Mouse (Mus musculus): ENCODE measurements around the gene Ccdc77.
"Not testable (repeated sequence)": the region's sequence is repeated elsewhere in the genome, so short reads cannot be mapped to it uniquely, and the experiment has no call there.

The Ccdc77 gene

DNA sequence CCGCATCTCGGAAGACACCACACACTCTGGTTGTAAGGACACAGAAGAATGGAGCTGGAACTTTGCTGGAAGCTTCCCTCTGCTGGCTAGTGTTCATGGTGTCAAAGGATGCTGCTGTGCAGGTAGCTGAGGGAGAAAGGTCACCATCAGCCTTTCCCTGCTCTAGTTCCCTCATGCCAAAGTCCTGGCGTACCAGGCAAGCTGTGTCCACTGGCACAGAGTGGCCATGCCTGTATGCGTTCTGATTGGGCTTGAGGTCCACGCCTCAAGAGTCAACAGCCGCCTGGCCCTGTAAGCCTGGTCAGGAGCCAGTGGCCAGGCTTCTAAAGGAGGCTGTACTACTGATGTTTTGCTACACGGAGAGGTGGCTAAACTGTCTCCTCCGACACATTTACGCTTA lies 54.8 kb downstream of the Ccdc77 start:
- DNase-seq = no peak

DNA sequence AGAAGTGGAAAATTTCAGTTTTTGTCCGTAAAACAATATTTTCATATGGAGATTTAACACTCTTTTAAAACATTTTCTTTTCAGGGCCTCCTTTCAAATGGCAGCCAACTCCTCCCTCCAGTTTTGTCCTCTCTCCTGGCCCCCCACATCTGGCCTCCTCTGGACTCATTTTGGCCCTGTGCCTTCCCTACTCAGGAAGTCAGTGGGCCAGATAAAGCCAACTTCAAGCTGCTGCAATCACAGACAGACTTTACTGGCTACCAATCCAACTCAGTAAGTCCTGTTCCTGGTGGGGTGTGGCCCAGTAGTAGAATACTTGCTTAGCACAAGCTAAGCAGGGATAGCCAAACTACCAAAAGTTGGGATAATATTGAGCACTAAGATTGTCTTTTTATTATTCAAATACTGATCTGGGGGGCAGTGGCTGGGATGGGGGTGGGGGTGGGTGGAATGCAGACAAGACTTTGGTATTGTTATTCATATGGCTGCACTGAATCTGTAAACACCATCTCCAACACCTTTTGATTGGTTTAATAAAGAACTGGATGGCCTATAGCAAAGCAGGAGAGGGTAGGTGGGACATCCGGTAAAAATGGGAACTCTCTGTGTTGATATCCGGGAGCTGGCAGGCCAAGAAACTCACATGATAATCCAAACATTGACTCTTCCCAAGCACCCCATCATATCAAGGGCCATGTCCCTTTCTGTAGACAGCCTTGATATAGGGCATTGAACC lies 57.1 kb downstream of the Ccdc77 start:
- DNase-seq = no peak

GRCm38 (mm10) chr6:120302755-120303316 lies 61.3 kb downstream of the Ccdc77 start:
- DNase-seq = no peak

DNA sequence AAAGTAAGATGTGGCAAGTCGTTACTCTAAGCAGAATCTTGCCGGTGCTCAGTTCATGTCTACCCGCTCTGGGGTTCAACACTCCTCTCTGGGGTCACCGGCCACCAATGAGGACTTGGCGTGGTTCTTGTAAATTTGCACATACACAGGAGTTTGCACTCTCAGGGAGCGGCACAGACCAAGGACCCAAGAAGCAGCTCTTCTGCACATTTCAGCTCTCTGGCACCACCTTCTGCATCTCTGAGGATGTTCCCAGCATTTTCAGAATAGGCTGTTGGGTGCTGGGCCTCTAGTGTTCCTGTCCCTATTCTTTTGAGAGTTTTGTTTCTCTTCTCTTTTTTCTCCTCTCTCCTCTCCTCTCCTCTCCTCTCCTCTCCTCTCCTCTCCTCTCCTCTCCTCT lies 63.0 kb downstream of the Ccdc77 start:
- DNase-seq = peak; percentile 44

- DNase-seq = not testable (repeated sequence)
Measured at GRCm38 (mm10) chr6:120296589-120296988, 67.6 kb downstream of the Ccdc77 start.

GRCm38 (mm10) chr6:120294785-120295133 lies 69.4 kb downstream of the Ccdc77 start:
- peak; percentile 40 for DNase-seq

- DNase-seq = peak; percentile 52
Measured at GRCm38 (mm10) chr6:120294056-120294784, 70.0 kb downstream of the Ccdc77 start, which contains the start of the genes D330020A13Rik and B4galnt3. TSS of gene D330020A13Rik (plus strand) at chr6:120294364. TSS of gene B4galnt3 (minus strand) at chr6:120294559.

- no peak for DNase-seq
Measured at GRCm38 (mm10) chr6:120291396-120292009, 72.7 kb downstream of the Ccdc77 start.

- DNase-seq = no peak
Measured at GRCm38 (mm10) chr6:120289430-120289829, 74.7 kb downstream of the Ccdc77 start.

DNA sequence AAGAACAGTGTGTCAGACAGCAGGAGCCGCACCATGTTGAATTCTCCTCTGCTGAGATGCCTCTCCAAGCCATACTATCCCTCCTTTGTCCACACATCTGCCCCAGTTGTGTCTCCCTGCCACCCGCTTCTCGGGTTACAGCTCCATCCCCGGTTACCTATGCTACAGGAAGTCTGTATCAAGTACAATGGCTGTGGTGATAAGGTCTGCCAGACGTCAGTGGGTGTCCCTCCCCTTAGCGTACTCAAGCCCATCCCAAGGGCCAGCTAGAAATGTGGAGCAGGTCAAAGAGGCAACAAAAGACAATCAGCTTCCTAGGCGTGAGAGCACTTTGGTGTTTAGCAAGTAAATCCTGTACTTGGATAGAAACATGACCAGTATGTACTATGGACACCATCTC lies 75.6 kb downstream of the Ccdc77 start:
- no peak for DNase-seq

DNA sequence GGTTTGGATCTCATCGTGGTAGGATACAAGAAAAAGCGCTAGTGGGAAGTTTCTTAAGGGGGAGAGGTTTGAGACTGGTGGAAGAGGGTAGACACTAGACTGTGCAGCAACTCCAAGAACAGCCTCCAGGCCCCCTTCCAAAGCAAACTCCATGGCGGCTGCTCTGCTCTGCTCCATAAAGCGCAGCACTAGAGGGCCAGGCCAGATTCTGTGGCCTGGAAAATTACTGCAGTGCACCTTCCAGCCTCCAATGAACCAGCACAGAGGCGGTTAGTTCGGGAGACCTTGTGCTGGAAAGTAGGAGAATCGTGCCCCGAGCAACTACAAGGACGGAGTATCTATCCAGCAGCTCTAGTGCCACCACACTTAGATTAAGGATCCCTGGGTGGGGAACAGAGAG lies 76.9 kb downstream of the Ccdc77 start:
- no peak for DNase-seq

DNA sequence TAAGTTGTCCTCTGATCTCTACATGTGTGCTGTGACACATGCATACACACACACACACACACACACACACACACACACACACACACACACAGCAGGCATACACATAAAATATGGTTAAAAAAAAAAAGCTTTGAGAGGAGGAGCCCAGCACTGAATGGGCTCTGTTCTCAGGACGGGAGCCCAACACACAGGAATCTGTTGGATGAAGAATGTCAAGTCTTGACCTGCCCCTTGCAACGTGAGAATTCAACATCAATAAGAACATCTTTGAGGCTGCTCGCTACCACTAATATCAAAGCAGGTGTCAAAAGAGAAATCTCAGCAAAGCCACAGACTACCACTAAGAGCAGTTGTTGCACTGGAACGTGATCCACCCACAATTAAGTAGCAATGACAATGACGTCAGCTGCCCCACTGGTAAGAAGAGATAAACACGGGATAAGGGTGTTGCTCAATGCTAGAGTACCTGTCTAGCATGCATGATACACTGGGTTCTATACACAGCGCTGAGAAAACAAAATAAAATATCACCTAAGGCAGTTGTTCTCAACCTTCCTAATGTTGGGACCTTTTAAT lies 87.2 kb downstream of the Ccdc77 start:
- DNase-seq = no peak

DNA sequence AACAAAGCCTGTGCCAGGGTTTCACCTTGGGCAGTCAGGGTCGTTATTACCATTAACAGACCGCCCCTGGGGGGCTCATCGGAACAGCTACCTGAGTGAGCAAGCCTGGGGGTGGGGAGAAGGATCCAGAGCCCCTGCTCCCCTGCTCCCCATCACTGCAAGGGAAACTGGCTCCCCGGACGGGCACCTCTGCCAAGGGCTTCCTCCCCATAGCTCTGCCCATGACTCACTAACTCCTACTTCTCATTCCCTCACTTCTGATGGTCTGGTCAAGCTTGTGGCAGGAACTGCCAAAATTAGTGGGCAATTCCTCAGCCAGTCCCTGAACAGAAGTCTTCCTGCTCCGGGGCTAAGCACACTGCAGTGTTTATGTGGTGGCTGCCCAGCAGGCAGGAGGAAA lies 88.9 kb downstream of the Ccdc77 start:
- DNase-seq = no peak

DNA sequence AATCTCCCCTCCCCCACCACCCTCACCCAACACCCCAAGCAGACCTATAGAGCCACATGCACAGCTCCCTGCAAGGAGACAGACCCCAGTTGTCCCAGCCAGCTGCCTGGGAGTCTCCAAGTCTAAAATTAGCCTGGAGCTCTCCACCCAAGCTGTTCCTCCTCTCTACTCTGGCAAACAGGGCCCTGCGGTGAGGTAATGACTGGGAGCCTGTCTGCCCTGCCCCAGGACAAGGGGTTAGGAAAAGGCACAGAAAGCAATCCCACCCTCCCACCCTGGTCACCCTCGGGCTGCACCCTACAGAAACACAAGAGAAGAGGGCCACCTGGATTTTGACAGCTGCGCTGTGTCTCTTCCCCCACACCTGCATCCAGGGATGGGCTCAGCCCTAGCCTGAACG lies 89.3 kb downstream of the Ccdc77 start:
- DNase-seq = no peak
